In genomic region chr1:90206684-90207083, GRCm38 (mm10) we compare ENCODE assay signal across 9 mouse cellular contexts. TPM values are rescaled to one million over a fixed set of nuclear protein-coding genes. Genes with fewer than 3 reads are reported as not detected.
DNase-seq lines count a peak whose midpoint lies in the region; ATAC-seq and TF ChIP-seq lines count a peak whose summit lies in the region.
"Had no signal": no experiment of that assay in that cellular context is flagged by ENCODE, and none has a peak within 500 bp of the region (broad histone marks: within the 10 kb centered on the region; RNA-seq: fewer than 3 reads in every experiment).

No protein-coding gene starts in this region.

- H3K4me1 ChIP-seq in forebrain, embryonic 14.5 days (ENCODE audit: control insufficient read depth, insufficient read depth, low read length), result peaks cover 53% of the 10 kb centered on the region
- H3K4me1 ChIP-seq in intestine, embryonic 16.5 days (ENCODE audit: control insufficient read depth, insufficient read depth, low read length), result peaks cover 24% of the 10 kb centered on the region
- H3K4me1 ChIP-seq in neural tube, embryonic 14.5 days (ENCODE audit: control insufficient read depth, insufficient read depth, low read length), result peaks cover 31% of the 10 kb centered on the region

- ATAC-seq in forebrain, embryonic 14.5 days, result no peak
- no peak for ATAC-seq in intestine, embryonic 16.5 days
- ATAC-seq in neural tube, embryonic 14.5 days (ENCODE audit: low read depth), result no peak
- ATAC-seq in erythroid progenitor cell, adult 5-6 weeks (replicated peaks; ENCODE audit: low FRiP score, poor library complexity, severe bottlenecking), result no peak

- H3K4me2 ChIP-seq in forebrain, embryonic 14.5 days (ENCODE audit: low read length), result peak overlapping the region; percentile 56
- peak overlapping the region; percentile 70; the same call in 1 of the 2 replicates for H3K4me2 ChIP-seq in intestine, embryonic 16.5 days (ENCODE audit: low read depth, low read length)
- H3K4me2 ChIP-seq in neural tube, embryonic 14.5 days (ENCODE audit: low read depth, low read length), result peak overlapping the region; percentile 63

- TF ChIP-seq CTCF in left cerebral cortex, adult 2 months (IDR thresholded peaks at IDR 0.05), result no peak

- H3K4me3 ChIP-seq in left cerebral cortex, adult 2 months, result peak overlapping the region; percentile 56
- H3K4me3 ChIP-seq in forebrain, embryonic 14.5 days (ENCODE audit: low read depth, low read length), result peak overlapping the region; percentile 49
- peak overlapping the region; percentile 55 for H3K4me3 ChIP-seq in intestine, embryonic 16.5 days (ENCODE audit: low read length)
- H3K4me3 ChIP-seq in neural tube, embryonic 14.5 days (ENCODE audit: low read depth, low read length), result peak overlapping the region; percentile 43

- no peaks in the 10 kb centered on the region for H3K27me3 ChIP-seq in forebrain, embryonic 14.5 days (replicated peaks; ENCODE audit: control insufficient read depth, insufficient read depth, low read length)
- H3K27me3 ChIP-seq in intestine, embryonic 16.5 days (replicated peaks; ENCODE audit: control insufficient read depth, insufficient read depth, low read length), result no peaks in the 10 kb centered on the region
- no peaks in the 10 kb centered on the region for H3K27me3 ChIP-seq in neural tube, embryonic 14.5 days (ENCODE audit: control insufficient read depth, insufficient read depth, low read length)

- peak overlapping the region; percentile 55 for H3K27ac ChIP-seq in left cerebral cortex, adult 2 months
- peak overlapping the region; percentile 81 for H3K27ac ChIP-seq in forebrain, embryonic 14.5 days (ENCODE audit: low read depth, low read length)
- H3K27ac ChIP-seq in intestine, embryonic 16.5 days (ENCODE audit: low read length), result no peak overlapping the region
- H3K27ac ChIP-seq in neural tube, embryonic 14.5 days (ENCODE audit: low read depth, low read length), result peak overlapping the region; percentile 48; the same call in 1 of the 2 replicates

- H3K36me3 ChIP-seq in forebrain, embryonic 14.5 days (ENCODE audit: control insufficient read depth, insufficient read depth, low read length), result no peaks in the 10 kb centered on the region
- no peaks in the 10 kb centered on the region for H3K36me3 ChIP-seq in intestine, embryonic 16.5 days (ENCODE audit: control insufficient read depth, insufficient read depth, low read length)
- H3K36me3 ChIP-seq in neural tube, embryonic 14.5 days (ENCODE audit: control insufficient read depth, insufficient read depth, low read length), result no peaks in the 10 kb centered on the region
- H3K36me3 ChIP-seq: G1E had no signal

- peak overlapping the region; percentile 73 for H3K9ac ChIP-seq in forebrain, embryonic 14.5 days (ENCODE audit: low read length)
- H3K9ac ChIP-seq in intestine, embryonic 16.5 days (ENCODE audit: low read depth, low read length), result 0 out of 2 replicates have a peak overlapping the region, but pooled peaks have one; percentile 7
- H3K9ac ChIP-seq in neural tube, embryonic 14.5 days (replicated peaks; ENCODE audit: low read depth, low read length), result no peak overlapping the region; the same call in 1 of the 2 replicates

- no peaks in the 10 kb centered on the region for H3K9me3 ChIP-seq in forebrain, embryonic 14.5 days (replicated peaks; ENCODE audit: control insufficient read depth, low read length)
- no peaks in the 10 kb centered on the region for H3K9me3 ChIP-seq in intestine, embryonic 16.5 days (ENCODE audit: control insufficient read depth, low read length)
- H3K9me3 ChIP-seq in neural tube, embryonic 14.5 days (ENCODE audit: control insufficient read depth, low read length), result no peaks in the 10 kb centered on the region

- DNase-seq in left cerebral cortex, adult 2 months (ENCODE audit: extremely low spot score in 1 of 2, low spot score in 2 of 2), result no peak
- DNase-seq in left cerebral cortex, postnatal 25 days (ENCODE audit: low spot score in 2 of 2), result no peak
- DNase-seq in forebrain, embryonic 14.5 days (ENCODE audit: low spot score), result no peak
- DNase-seq in cerebellum, postnatal 25 days, result no peak
- DNase-seq in yolk sac, embryonic 10.5 days (ENCODE audit: low spot score), result no peak

- intact Hi-C loops in left cerebral cortex, adult 2 months (cut with DNase I), result loop anchor here (5.0 kb wide), 1 partner anchor 151 kb away; no protein-coding TSS in a partner anchor
- intact Hi-C loops in left cerebral cortex, postnatal 25 days (cut with DNase I), result loop anchor here (5.0 kb wide), 2 partner anchors 71 to 156 kb away; no protein-coding TSS in a partner anchor

- 38% methylated on average over 3 of the region's 3 CpGs for WGBS in forebrain, embryonic 14.5 days
- WGBS in intestine, embryonic 16.5 days, result 55% methylated on average over 3 of the region's 3 CpGs
- 27% methylated on average over 3 of the region's 3 CpGs for WGBS in neural tube, embryonic 14.5 days

RNA-seq across cellular contexts. Expression of gene Ackr3, which starts 2.9 kb away (rescaled TPM):
- 1 to 10 TPM; 7.4 to 9.9 TPM for total RNA-seq in left cerebral cortex, adult 2 months (2021)
- 1 to 10 TPM; 7.2 to 8.6 TPM for total RNA-seq in left cerebral cortex, postnatal 25 days (2021)
- 33.5 and 40.2 TPM in 2 replicates for polyA plus RNA-seq in forebrain, embryonic 14.5 days (2014; fragmentation: Nextera tagmentation; extraction: Ambion mirVana)
- polyA plus RNA-seq in intestine, embryonic 16.5 days (2015; fragmentation: Nextera tagmentation; extraction: Ambion mirVana), result 11.8 and 12.7 TPM in 2 replicates
- 8.7 and 10.8 TPM in 2 replicates for polyA plus RNA-seq in neural tube, embryonic 14.5 days (2014; fragmentation: Nextera tagmentation; extraction: Ambion mirVana)
- 1.1 TPM in 1 of 2 replicates, not detected in the other for total RNA-seq in erythroid progenitor cell, adult 5-6 weeks (2015; ENCODE audit: low replicate concordance)
- total RNA-seq in erythroid progenitor cell, adult 5-6 weeks (2017; ENCODE audit: low replicate concordance), result not detected in 2 replicates
- polyA plus RNA-seq: G1E had no signal

RNA-seq across cellular contexts. Expression of gene Iqca, which starts 53.5 kb away (rescaled TPM):
- under 1 TPM; 0.29 to 0.75 TPM for total RNA-seq in left cerebral cortex, adult 2 months (2021)
- total RNA-seq in left cerebral cortex, postnatal 25 days (2021), result under 1 TPM; 0.32 to 0.64 TPM
- polyA plus RNA-seq in forebrain, embryonic 14.5 days (2014; fragmentation: Nextera tagmentation; extraction: Ambion mirVana), result 0.95 and 0.99 TPM in 2 replicates
- polyA plus RNA-seq in intestine, embryonic 16.5 days (2015; fragmentation: Nextera tagmentation; extraction: Ambion mirVana), result 0.15 TPM in 1 of 2 replicates, not detected in the other
- polyA plus RNA-seq in neural tube, embryonic 14.5 days (2014; fragmentation: Nextera tagmentation; extraction: Ambion mirVana), result 0.70 TPM in 1 of 2 replicates, not detected in the other
- not detected in 2 replicates for total RNA-seq in erythroid progenitor cell, adult 5-6 weeks (2015; ENCODE audit: low replicate concordance)
- not detected in 2 replicates for total RNA-seq in erythroid progenitor cell, adult 5-6 weeks (2017; ENCODE audit: low replicate concordance)
- polyA plus RNA-seq: G1E had no signal
